Mouse (Mus musculus) retina, postnatal 1 day (tissue): ENCODE data around the gene Zbtb24.

Source experiments
- DNase-seq: peaks from one replicate; pipeline ENCODE4 v3.0.0-alpha.2; 2012

The Zbtb24 gene

DNA sequence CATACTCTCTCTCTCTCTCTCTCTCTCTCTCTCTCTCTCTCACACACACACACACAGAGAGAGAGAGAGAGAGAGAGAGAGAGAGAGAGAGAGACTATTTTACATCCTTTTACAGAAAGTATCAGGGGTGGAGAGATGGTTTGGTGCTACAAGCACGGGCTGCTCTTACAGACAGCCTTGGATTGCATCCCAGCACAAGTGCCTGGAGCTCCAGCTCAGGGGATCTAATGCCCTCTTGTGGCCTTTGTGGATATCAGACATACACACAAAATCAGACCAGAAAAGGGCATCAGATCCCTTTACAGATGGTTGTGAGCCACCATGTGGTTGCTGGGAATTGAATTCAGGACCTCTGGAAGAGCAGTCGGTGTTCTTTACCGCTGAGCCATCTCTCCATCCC lies 55.3 kb downstream of the Zbtb24 start:
- peak; percentile 89 for DNase-seq

DNA sequence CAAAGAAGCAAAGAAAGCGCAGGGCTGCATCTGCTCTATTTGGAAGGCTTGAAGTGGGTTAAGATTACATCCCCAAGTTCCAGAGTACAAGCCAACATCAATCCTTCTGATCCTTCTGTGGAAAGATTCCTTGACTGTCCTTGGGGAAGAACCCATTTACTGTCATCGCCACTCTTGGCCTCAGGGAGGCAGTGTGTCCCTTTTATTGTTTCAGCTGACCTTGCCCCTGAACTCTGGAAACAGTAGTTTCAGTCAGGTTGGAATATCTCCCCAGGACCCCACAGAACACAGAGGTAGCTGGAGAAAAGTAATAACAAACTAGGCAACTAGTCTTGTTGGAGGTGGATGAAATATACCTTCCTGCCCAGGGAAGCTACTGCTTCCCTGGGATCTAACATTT lies 59.0 kb downstream of the Zbtb24 start:
- DNase-seq, result peak; percentile 50

DNA sequence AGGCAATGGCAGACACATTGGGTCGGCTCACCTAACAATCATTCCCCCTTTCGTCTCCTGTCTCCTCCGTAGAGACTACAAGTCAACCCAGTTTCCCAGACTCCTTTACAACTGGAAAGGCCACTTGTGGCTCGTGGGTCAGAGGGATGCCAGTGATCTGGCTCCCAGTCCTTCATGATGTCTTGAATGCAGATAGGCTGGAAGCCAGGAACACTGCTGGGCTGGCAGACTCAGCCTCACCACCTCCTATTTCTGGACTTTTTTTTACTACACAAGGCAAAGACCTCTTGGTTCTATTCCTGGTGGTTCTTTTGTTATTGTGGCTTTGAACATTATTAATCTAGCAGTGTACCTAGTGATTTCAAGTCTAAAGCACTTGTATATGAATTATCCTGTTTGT lies 64.1 kb downstream of the Zbtb24 start:
- no peak for DNase-seq

DNA sequence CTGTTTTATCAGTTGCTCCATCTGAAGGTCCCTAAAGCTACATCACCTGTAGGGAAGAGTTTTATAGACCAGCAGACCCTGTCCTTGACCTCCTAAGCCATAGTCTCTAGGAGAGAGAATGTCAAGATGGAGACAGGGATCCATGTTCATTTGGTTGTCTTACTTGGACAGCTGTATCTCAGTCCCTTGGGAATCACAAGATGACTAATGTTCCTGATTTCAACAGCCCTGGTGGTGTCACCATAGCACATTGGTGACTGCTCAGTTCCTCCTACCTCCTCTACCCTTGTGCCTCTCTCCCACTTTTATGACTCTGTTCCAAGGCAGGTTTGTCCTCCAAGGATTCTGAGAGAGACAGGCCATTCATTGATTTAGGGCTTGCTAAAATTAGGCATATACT lies 64.7 kb downstream of the Zbtb24 start:
- no peak for DNase-seq
